Mouse (Mus musculus) T-helper 1 cell (primary cell): ENCODE data around the gene Olfr715.
"Not testable (repeated sequence)": the region's sequence is repeated elsewhere in the genome, so short reads cannot be mapped to it uniquely, and the experiment has no call there.

Source experiments
- in situ Hi-C: fragments of 300-600 bp; cut with MboI, MseI; formaldehyde crosslinking; loops from one replicate; pipeline ENCODE4 v1.15.1; 2025; ENCODE audit warnings: high pct_unique_total_duplicates

The Olfr715 gene

GRCm38 (mm10) chr7:107130983-107131382, at the start of gene Olfr715:
Olfr715 (minus strand) TSS chr7:107131083.
- in situ Hi-C loops: not testable (repeated sequence)

- in situ Hi-C loops: loop anchor here (25.0 kb wide), 1 partner anchor 793 kb away; no protein-coding TSS in a partner anchor
Observed at GRCm38 (mm10) chr7:107180406-107180805, 49.5 kb upstream of the Olfr715 start.

GRCm38 (mm10) chr7:107166690-107167089, 35.8 kb upstream of the Olfr715 start, which contains the start of gene Nlrp14:
Nlrp14 (plus strand) TSS chr7:107166990.
- in situ Hi-C loops: no loop called here

GRCm38 (mm10) chr7:107138027-107138426, 7.1 kb upstream of the Olfr715 start, which contains the start of gene Olfr716:
Olfr716 (plus strand) TSS chr7:107138327.
- in situ Hi-C loops: not testable (repeated sequence)

GRCm38 (mm10) chr7:107110269-107110668, 20.6 kb downstream of the Olfr715 start, which contains the start of gene Olfr715b:
Olfr715b (minus strand) TSS chr7:107110369.
- in situ Hi-C loops: not testable (repeated sequence)

- in situ Hi-C loops: no loop called here
Observed at GRCm38 (mm10) chr7:107092920-107093319, 38.0 kb downstream of the Olfr715 start, which contains the start of gene Olfr17. Olfr17 (plus strand) TSS chr7:107093220.
